Mouse (Mus musculus) forebrain, embryonic 13.5 days (tissue): ENCODE results near the gene Ankrd23. TPM values are rescaled to one million over a fixed set of nuclear protein-coding genes. Genes with fewer than 3 reads are reported as not detected.
A peak's percentile ranks its signal among the peaks of the same experiment; 100 is the strongest.

Experiments used
- ATAC-seq: fragments of 200-750 bp; cut with Nextera tagmentation; 2 replicates; pipeline ENCODE4 v1.8.0; 2017
- H3K27ac ChIP-seq: fragments of 300-500 bp; sonication (generic); 2 replicates; pipeline ENCODE4 v1.5.1; 2015; ENCODE audit warnings: inconsistent platforms, mild to moderate bottlenecking, moderate library complexity
- H3K27me3 ChIP-seq: fragments of 300-500 bp; sonication (generic); 2 replicates; pipeline ENCODE4 v1.6.1; 2015; ENCODE audit warnings: mild to moderate bottlenecking, inconsistent platforms
- H3K36me3 ChIP-seq: fragments of 300-500 bp; sonication (generic); 2 replicates; pipeline ENCODE4 v1.6.1; 2015; ENCODE audit warnings: mild to moderate bottlenecking, inconsistent platforms; ENCODE audit not compliant: poor library complexity, severe bottlenecking
- H3K4me1 ChIP-seq: fragments of 300-500 bp; sonication (generic); 2 replicates; pipeline ENCODE4 v1.6.1; 2015; ENCODE audit warnings: inconsistent platforms
- H3K4me2 ChIP-seq: fragments of 300-500 bp; sonication (generic); 2 replicates; pipeline ENCODE4 v1.6.1; 2015; ENCODE audit warnings: inconsistent platforms, mild to moderate bottlenecking, moderate library complexity
- H3K4me3 ChIP-seq: fragments of 300-500 bp; sonication (generic); 2 replicates; pipeline ENCODE4 v1.5.1; 2015; ENCODE audit warnings: mild to moderate bottlenecking, inconsistent platforms
- H3K9ac ChIP-seq: fragments of 300-500 bp; sonication (generic); 2 replicates; pipeline ENCODE4 v1.6.1; 2015; ENCODE audit warnings: mild to moderate bottlenecking, inconsistent platforms
- H3K9me3 ChIP-seq: fragments of 300-500 bp; sonication (generic); replicated peaks from 2 replicates; pipeline ENCODE4 v1.6.1; 2016; ENCODE audit warnings: inconsistent platforms
- WGBS: fragments of 180-500 bp; shearing (Covaris S2); methylation state at CpG from one replicate; pipeline ENCODE4 v1.1.7; 2015; 5-methylcytosine and 5-hydroxymethylcytosine counted together
- polyA plus RNA-seq: library from polyadenylated mRNA; unstranded; fragments of >200 nt; fragmentation: Nextera tagmentation; extraction: Ambion mirVana; gene quantifications from 2 replicates; pipeline ENCODE4 v1.2.1, GENCODE M21; 2015

The Ankrd23 gene
- polyA plus RNA-seq, 1 experiment from 2014 or later: 12.3 TPM

DNA sequence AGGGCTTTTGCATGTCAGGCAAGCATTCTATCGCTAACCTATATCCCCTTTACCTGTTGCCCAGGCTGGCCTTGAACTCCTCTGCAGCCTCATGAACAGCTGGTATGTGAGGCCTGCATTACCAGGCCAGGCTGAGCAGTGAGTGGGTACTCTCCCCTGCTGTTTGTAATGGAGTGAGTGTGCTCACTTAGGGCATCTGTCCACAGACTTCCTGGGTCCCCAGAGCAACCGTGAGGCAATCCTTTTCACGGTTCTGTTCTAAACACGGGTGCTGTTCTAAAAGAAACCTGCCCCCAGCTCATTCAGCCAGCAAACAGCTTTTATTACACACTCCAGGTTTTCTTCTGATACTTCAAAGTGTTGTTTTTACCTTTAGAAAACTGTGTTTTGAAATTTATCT lies 2.0 kb upstream of the Ankrd23 start:
- no peak overlapping the region for H3K27ac ChIP-seq
- no peak for ATAC-seq
- 84% methylated on average over 4 of the region's 4 CpGs for WGBS

DNA sequence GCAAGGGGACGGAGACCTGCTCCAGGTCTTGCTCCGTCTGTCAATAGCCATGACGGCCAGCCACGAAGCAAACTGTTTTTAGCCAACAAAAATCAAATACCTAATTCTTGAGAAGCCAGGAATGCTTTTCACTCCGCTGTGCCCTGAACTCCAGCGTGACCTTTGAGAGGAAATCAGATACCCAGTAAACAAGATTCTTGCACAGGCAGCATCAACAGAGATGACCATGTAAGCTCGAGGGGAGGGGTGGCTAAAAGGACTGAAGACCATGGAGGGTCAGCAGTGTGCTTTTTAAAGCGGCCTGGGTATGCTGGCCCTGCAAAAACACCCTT lies 320 bp downstream of the Ankrd23 start:
- 85% methylated on average over 8 of the region's 8 CpGs for WGBS
- Histone ChIP-seq H3K27ac (no peak overlapping the region), H3K27me3 (no peaks in the 10 kb centered on the region), H3K36me3 (peaks cover 29% of the 10 kb centered on the region), H3K4me2 (no peak overlapping the region), H3K9ac (no peak overlapping the region), H3K4me1 (peaks cover 5% of the 10 kb centered on the region), H3K4me3 (no peak overlapping the region), H3K9me3 (no peaks in the 10 kb centered on the region)
- no peak for ATAC-seq

More for the DNA sequence above, 2.0 kb upstream of the Ankrd23 start:
- H3K4me3 ChIP-seq: no peak overlapping the region
- no peaks in the 10 kb centered on the region for H3K27me3 ChIP-seq
- H3K4me1 ChIP-seq: peaks cover 5% of the 10 kb centered on the region
- H3K9ac ChIP-seq: no peak overlapping the region
- H3K4me2 ChIP-seq: no peak overlapping the region
- peaks cover 38% of the 10 kb centered on the region for H3K36me3 ChIP-seq
- H3K9me3 ChIP-seq: no peaks in the 10 kb centered on the region

- 85% methylated on average over 11 of the region's 11 CpGs for WGBS
Observed at GRCm38 (mm10) chr1:36535477-36536396, 946 bp downstream of the Ankrd23 start.

GRCm38 (mm10) chr1:36534595-36535058 lies 2.1 kb downstream of the Ankrd23 start:
- 84% methylated on average over 6 of the region's 6 CpGs for WGBS
- no peak overlapping the region for H3K4me3 ChIP-seq
- ATAC-seq: no peak
- H3K4me1 ChIP-seq: peaks cover 19% of the 10 kb centered on the region
- no peak overlapping the region for H3K4me2 ChIP-seq
- no peaks in the 10 kb centered on the region for H3K9me3 ChIP-seq
- no peak overlapping the region for H3K27ac ChIP-seq
- H3K36me3 ChIP-seq: peaks cover 18% of the 10 kb centered on the region; the same call in 1 of the 2 replicates
- H3K9ac ChIP-seq: no peak overlapping the region
- no peaks in the 10 kb centered on the region for H3K27me3 ChIP-seq

More at GRCm38 (mm10) chr1:36535477-36536396, 946 bp downstream of the Ankrd23 start:
- no peak for ATAC-seq
- no peaks in the 10 kb centered on the region for H3K9me3 ChIP-seq
- H3K36me3 ChIP-seq: peaks cover 29% of the 10 kb centered on the region; the same call in 1 of the 2 replicates
- H3K27ac ChIP-seq: no peak overlapping the region
- no peak overlapping the region for H3K9ac ChIP-seq
- no peaks in the 10 kb centered on the region for H3K27me3 ChIP-seq
- no peak overlapping the region for H3K4me3 ChIP-seq
- H3K4me2 ChIP-seq: no peak overlapping the region
- peaks cover 9% of the 10 kb centered on the region for H3K4me1 ChIP-seq

- H3K9ac ChIP-seq: no peak overlapping the region
- no peak overlapping the region for H3K27ac ChIP-seq
- H3K4me3 ChIP-seq: no peak overlapping the region
- ATAC-seq: no peak
- peaks cover 10% of the 10 kb centered on the region; the same call in 1 of the 2 replicates for H3K36me3 ChIP-seq
- no peaks in the 10 kb centered on the region for H3K27me3 ChIP-seq
- no peaks in the 10 kb centered on the region for H3K9me3 ChIP-seq
- peaks cover 24% of the 10 kb centered on the region for H3K4me1 ChIP-seq
- no peak overlapping the region for H3K4me2 ChIP-seq
- 86% methylated on average over 6 of the region's 6 CpGs for WGBS
Observed at GRCm38 (mm10) chr1:36533546-36533945, 3.1 kb downstream of the Ankrd23 start.

DNA sequence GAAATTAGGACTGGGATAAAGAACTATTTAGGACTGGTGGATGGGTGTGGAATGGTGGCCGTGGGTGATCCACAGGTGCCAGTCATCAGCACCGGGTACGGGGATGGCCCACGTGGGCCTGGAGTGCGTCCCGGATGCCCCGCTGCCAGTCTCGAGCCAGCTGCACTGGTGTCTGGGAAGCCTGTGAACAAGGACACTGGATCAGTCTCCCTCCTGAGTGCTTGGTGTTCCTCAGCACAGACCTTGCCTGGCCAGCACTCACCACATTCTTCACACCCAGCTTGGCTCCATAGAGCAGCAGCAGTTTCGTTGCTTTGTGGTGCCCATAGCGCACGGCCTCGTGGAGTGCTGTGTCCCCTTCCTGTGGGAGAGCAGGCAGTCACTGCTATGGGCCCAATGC lies 5.2 kb downstream of the Ankrd23 start:
- Histone ChIP-seq H3K27ac (no peak overlapping the region), H3K9ac (no peak overlapping the region), H3K4me2 (no peak overlapping the region), H3K4me1 (peaks cover 37% of the 10 kb centered on the region), H3K36me3 (peaks cover 16% of the 10 kb centered on the region; the same call in 1 of the 2 replicates), H3K4me3 (no peak overlapping the region), H3K9me3 (no peaks in the 10 kb centered on the region), H3K27me3 (no peaks in the 10 kb centered on the region)
- no peak for ATAC-seq
- 92% methylated on average over 12 of the region's 12 CpGs for WGBS

GRCm38 (mm10) chr1:36530962-36531361 lies 5.7 kb downstream of the Ankrd23 start:
- WGBS: 94% methylated on average over 7 of the region's 7 CpGs
- peaks cover 37% of the 10 kb centered on the region for H3K4me1 ChIP-seq
- H3K4me3 ChIP-seq: no peak overlapping the region
- H3K27me3 ChIP-seq: no peaks in the 10 kb centered on the region
- H3K36me3 ChIP-seq: peaks cover 21% of the 10 kb centered on the region
- ATAC-seq: no peak
- no peak overlapping the region for H3K9ac ChIP-seq
- no peaks in the 10 kb centered on the region for H3K9me3 ChIP-seq
- H3K4me2 ChIP-seq: no peak overlapping the region
- H3K27ac ChIP-seq: peak overlapping the region; percentile 33; the same call in 1 of the 2 replicates

GRCm38 (mm10) chr1:36530485-36530884 lies 6.2 kb downstream of the Ankrd23 start:
- ATAC-seq: peak; percentile 16; the same call in 1 of the 2 replicates
- Histone ChIP-seq H3K9ac (no peak overlapping the region; the same call in 1 of the 2 replicates), H3K27me3 (no peaks in the 10 kb centered on the region), H3K4me1 (peaks cover 37% of the 10 kb centered on the region), H3K27ac (peak overlapping the region; percentile 33; the same call in 1 of the 2 replicates), H3K36me3 (peaks cover 25% of the 10 kb centered on the region), H3K9me3 (no peaks in the 10 kb centered on the region), H3K4me3 (no peak overlapping the region), H3K4me2 (no peak overlapping the region)
- WGBS: 78% methylated on average over 8 of the region's 8 CpGs

- Histone ChIP-seq H3K4me1 (peaks cover 37% of the 10 kb centered on the region), H3K36me3 (peaks cover 31% of the 10 kb centered on the region), H3K27ac (peak overlapping the region; percentile 33; the same call in 1 of the 2 replicates), H3K9ac (no peak overlapping the region), H3K9me3 (no peaks in the 10 kb centered on the region), H3K4me3 (no peak overlapping the region), H3K27me3 (no peaks in the 10 kb centered on the region), H3K4me2 (no peak overlapping the region)
- no peak for ATAC-seq
- WGBS: 96% methylated on average over 4 of the region's 4 CpGs
Observed at GRCm38 (mm10) chr1:36529875-36530274, 6.8 kb downstream of the Ankrd23 start.

GRCm38 (mm10) chr1:36529274-36529673 lies 7.4 kb downstream of the Ankrd23 start:
- no peak overlapping the region for H3K9ac ChIP-seq
- H3K4me2 ChIP-seq: no peak overlapping the region
- peaks cover 38% of the 10 kb centered on the region for H3K36me3 ChIP-seq
- peaks cover 37% of the 10 kb centered on the region for H3K4me1 ChIP-seq
- WGBS: 94% methylated on average over 4 of the region's 4 CpGs
- no peaks in the 10 kb centered on the region for H3K27me3 ChIP-seq
- H3K4me3 ChIP-seq: no peak overlapping the region
- H3K27ac ChIP-seq: no peak overlapping the region
- ATAC-seq: no peak
- no peaks in the 10 kb centered on the region for H3K9me3 ChIP-seq

DNA sequence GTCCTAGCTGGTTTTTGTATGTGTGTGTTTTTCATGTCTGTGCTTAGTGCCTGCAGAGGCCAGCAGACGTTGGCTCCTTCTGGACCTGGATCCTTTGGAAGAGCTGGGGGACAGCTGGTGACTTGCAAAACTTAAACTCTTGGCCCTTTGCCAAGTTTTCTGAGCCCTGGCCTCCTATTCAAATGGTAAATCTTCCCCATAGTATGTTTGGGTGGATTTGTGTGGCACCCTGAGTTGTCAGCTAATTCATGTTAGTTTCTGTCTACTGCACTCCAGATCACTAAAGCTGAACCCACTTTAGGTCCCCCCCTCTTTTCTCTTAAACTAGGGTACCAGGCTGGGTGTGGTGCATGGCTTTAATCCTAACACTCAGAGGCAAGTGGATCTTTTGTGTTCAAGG lies 8.3 kb downstream of the Ankrd23 start:
- peaks cover 44% of the 10 kb centered on the region for H3K4me1 ChIP-seq
- ATAC-seq: peak; percentile 73
- H3K27me3 ChIP-seq: no peaks in the 10 kb centered on the region
- peak overlapping the region; percentile 87 for H3K27ac ChIP-seq
- H3K36me3 ChIP-seq: peaks cover 47% of the 10 kb centered on the region
- H3K4me3 ChIP-seq: no peak overlapping the region
- H3K9ac ChIP-seq: no peak overlapping the region
- 3% methylated on average over 1 of the region's 1 CpGs for WGBS
- no peak overlapping the region for H3K4me2 ChIP-seq
- no peaks in the 10 kb centered on the region for H3K9me3 ChIP-seq

GRCm38 (mm10) chr1:36526903-36527302 lies 9.8 kb downstream of the Ankrd23 start:
- no peak for ATAC-seq
- Histone ChIP-seq H3K27me3 (no peaks in the 10 kb centered on the region), H3K4me2 (no peak overlapping the region), H3K9me3 (no peaks in the 10 kb centered on the region), H3K4me3 (no peak overlapping the region), H3K4me1 (peaks cover 53% of the 10 kb centered on the region), H3K9ac (no peak overlapping the region), H3K27ac (peak overlapping the region; percentile 19; the same call in 1 of the 2 replicates), H3K36me3 (peaks cover 60% of the 10 kb centered on the region)
- 91% methylated on average over 10 of the region's 10 CpGs for WGBS
